In genomic region chr2:35131991-35132661, GRCm38 (mm10) we compare ENCODE assay signal across 7 mouse cellular contexts. TPM values are rescaled to one million over a fixed set of nuclear protein-coding genes. Genes with fewer than 3 reads are reported as not detected.
DNase-seq lines count a peak whose midpoint lies in the region; ATAC-seq and TF ChIP-seq lines count a peak whose summit lies in the region.

No protein-coding gene starts in this region.

- DNase-seq in adrenal gland, adult 8-10 months, result peak; percentile 95
- DNase-seq in embryo, embryonic 9.5 days (ENCODE audit: extremely low spot score), result peak; percentile 95
- peak; percentile 85 to 95 for DNase-seq in gastrocnemius, postnatal 4 days (ENCODE audit: low spot score in 2 of 2)
- DNase-seq in left cerebral cortex, postnatal 4 days, result peak; percentile 92

- H3K27ac ChIP-seq in intestine, postnatal 0 days (ENCODE audit: low read depth, low read length), result peak overlapping the region; percentile 69
- H3K27ac ChIP-seq in midbrain, embryonic 12.5 days (replicated peaks), result peak overlapping the region; percentile 50
- peak overlapping the region; percentile 85 for H3K27ac ChIP-seq in small intestine, adult 2 months (ENCODE audit: insufficient read depth, low read depth, low read length)

- intact Hi-C loops in left cerebral cortex, postnatal 4 days (cut with DNase I), result loop anchor here (10.0 kb wide), 1 partner anchor 277 kb away; no protein-coding TSS in a partner anchor

- H3K4me3 ChIP-seq in intestine, postnatal 0 days (ENCODE audit: low read depth, low read length), result peak overlapping the region; percentile 47
- peak overlapping the region; percentile 48 for H3K4me3 ChIP-seq in midbrain, embryonic 12.5 days
- H3K4me3 ChIP-seq in small intestine, adult 2 months (ENCODE audit: low read depth, low read length), result peak overlapping the region; percentile 64

- H3K36me3 ChIP-seq in intestine, postnatal 0 days (ENCODE audit: control insufficient read depth, insufficient read depth), result peaks cover 11% of the 10 kb centered on the region
- H3K36me3 ChIP-seq in midbrain, embryonic 12.5 days, result peaks cover 26% of the 10 kb centered on the region
- peaks cover 10% of the 10 kb centered on the region for H3K36me3 ChIP-seq in small intestine, adult 2 months (ENCODE audit: control insufficient read depth, insufficient read depth, low read length)

- H3K9ac ChIP-seq in intestine, postnatal 0 days (ENCODE audit: low read depth, low read length), result peak overlapping the region; percentile 13
- peak overlapping the region; percentile 57 for H3K9ac ChIP-seq in midbrain, embryonic 12.5 days (replicated peaks)

- no peaks in the 10 kb centered on the region for H3K9me3 ChIP-seq in intestine, postnatal 0 days (ENCODE audit: control insufficient read depth)
- H3K9me3 ChIP-seq in midbrain, embryonic 12.5 days, result no peaks in the 10 kb centered on the region

- no peaks in the 10 kb centered on the region for H3K27me3 ChIP-seq in intestine, postnatal 0 days (replicated peaks; ENCODE audit: control insufficient read depth, insufficient read depth, low read length)
- H3K27me3 ChIP-seq in midbrain, embryonic 12.5 days, result no peaks in the 10 kb centered on the region
- H3K27me3 ChIP-seq in small intestine, adult 2 months (ENCODE audit: control insufficient read depth, insufficient read depth, low read length), result no peaks in the 10 kb centered on the region

- peak; percentile 24; the same call in 1 of the 2 replicates for TF ChIP-seq POLR2A in small intestine, adult 2 months (IDR thresholded peaks at IDR 0.05; ENCODE audit: low read depth, low read length)

- H3K4me2 ChIP-seq in intestine, postnatal 0 days (replicated peaks; ENCODE audit: low read depth), result peak overlapping the region; percentile 71
- peak overlapping the region; percentile 57 for H3K4me2 ChIP-seq in midbrain, embryonic 12.5 days (replicated peaks)

- TF ChIP-seq CTCF in intestine, postnatal 0 days (IDR thresholded peaks at IDR 0.05; ENCODE audit: low read depth), result peak; percentile 36
- no peak for TF ChIP-seq CTCF in small intestine, adult 2 months (IDR thresholded peaks at IDR 0.05; ENCODE audit: extremely low read depth, insufficient read length, insufficient replicate concordance, low read depth, low read length)

- ATAC-seq in intestine, postnatal 0 days, result peak; percentile 99
- ATAC-seq in midbrain, embryonic 12.5 days (ENCODE audit: low FRiP score, low read depth), result peak; percentile 99

- under 1% methylated on average over 21 of the region's 21 CpGs for WGBS in intestine, postnatal 0 days
- WGBS in midbrain, embryonic 12.5 days, result under 1% methylated on average over 21 of the region's 21 CpGs
- WGBS in small intestine, adult 2 months, result under 1% methylated on average over 21 of the region's 21 CpGs

- no peaks in the 10 kb centered on the region; the same call in 1 of the 2 replicates for H3K4me1 ChIP-seq in intestine, postnatal 0 days (replicated peaks; ENCODE audit: control insufficient read depth, insufficient read depth, low read length)
- H3K4me1 ChIP-seq in midbrain, embryonic 12.5 days, result peaks cover 12% of the 10 kb centered on the region
- peaks cover 6% of the 10 kb centered on the region; the same call in 1 of the 2 replicates for H3K4me1 ChIP-seq in small intestine, adult 2 months (ENCODE audit: control insufficient read depth, insufficient read depth, insufficient read length, low read length)

RNA-seq across cellular contexts. Expression of gene Cntrl, which starts 22.8 kb away (rescaled TPM):
- 10 to 100 TPM; 16.4 to 30.7 (median 23.5) TPM for total RNA-seq in adrenal gland, adult 8-10 months (2022)
- total RNA-seq in gastrocnemius, postnatal 4 days (2021), result 10 to 100 TPM; 14.4 to 16.7 TPM
- polyA plus RNA-seq in intestine, postnatal 0 days (2015; fragmentation: Nextera tagmentation; extraction: Ambion mirVana), result 9.8 and 11.3 TPM in 2 replicates
- total RNA-seq in left cerebral cortex, postnatal 4 days (2021), result 10 to 100 TPM; 16.1 to 17.6 TPM
- 30.7 and 32.5 TPM in 2 replicates for polyA plus RNA-seq in midbrain, embryonic 12.5 days (2016; fragmentation: Nextera tagmentation; extraction: Ambion mirVana)
- 3.0 and 5.2 TPM in 2 replicates for polyA plus RNA-seq in small intestine, adult 2 months (2012; rRNA removed)

RNA-seq across cellular contexts. Expression of gene AI182371, which starts 30.8 kb away (rescaled TPM):
- total RNA-seq in adrenal gland, adult 8-10 months (2022), result 1 to 10 TPM in 1 of 4 experiments, under 1 TPM in 3; 0.21 to 1.5 (median 0.71) TPM
- total RNA-seq in gastrocnemius, postnatal 4 days (2021), result under 1 TPM; 0.17 to 0.47 TPM
- polyA plus RNA-seq in intestine, postnatal 0 days (2015; fragmentation: Nextera tagmentation; extraction: Ambion mirVana), result 0.20 and 0.31 TPM in 2 replicates
- under 1 TPM in 1 of 2 experiments, not detected in 1; 0.48 TPM for total RNA-seq in left cerebral cortex, postnatal 4 days (2021)
- polyA plus RNA-seq in midbrain, embryonic 12.5 days (2016; fragmentation: Nextera tagmentation; extraction: Ambion mirVana), result 0.47 and 0.51 TPM in 2 replicates
- polyA plus RNA-seq in small intestine, adult 2 months (2012; rRNA removed), result 0.22 TPM in 1 of 2 replicates, not detected in the other

Comparison
In these comparisons a context has a peak if more than half of its experiments do, and no peak if none do; other contexts are left out.
1. Peak in every context shown above with its lines: DNase-seq, ATAC-seq, H3K4me3 ChIP-seq and H3K27ac ChIP-seq.